Mouse (Mus musculus): ENCODE measurements around the gene Rtn3. TPM values are rescaled to one million over a fixed set of nuclear protein-coding genes. Genes with fewer than 3 reads are reported as not detected.

Gene Rtn3
- 213 and 238 TPM in 2 replicates for polyA plus RNA-seq (2012; rRNA removed)

DNA sequence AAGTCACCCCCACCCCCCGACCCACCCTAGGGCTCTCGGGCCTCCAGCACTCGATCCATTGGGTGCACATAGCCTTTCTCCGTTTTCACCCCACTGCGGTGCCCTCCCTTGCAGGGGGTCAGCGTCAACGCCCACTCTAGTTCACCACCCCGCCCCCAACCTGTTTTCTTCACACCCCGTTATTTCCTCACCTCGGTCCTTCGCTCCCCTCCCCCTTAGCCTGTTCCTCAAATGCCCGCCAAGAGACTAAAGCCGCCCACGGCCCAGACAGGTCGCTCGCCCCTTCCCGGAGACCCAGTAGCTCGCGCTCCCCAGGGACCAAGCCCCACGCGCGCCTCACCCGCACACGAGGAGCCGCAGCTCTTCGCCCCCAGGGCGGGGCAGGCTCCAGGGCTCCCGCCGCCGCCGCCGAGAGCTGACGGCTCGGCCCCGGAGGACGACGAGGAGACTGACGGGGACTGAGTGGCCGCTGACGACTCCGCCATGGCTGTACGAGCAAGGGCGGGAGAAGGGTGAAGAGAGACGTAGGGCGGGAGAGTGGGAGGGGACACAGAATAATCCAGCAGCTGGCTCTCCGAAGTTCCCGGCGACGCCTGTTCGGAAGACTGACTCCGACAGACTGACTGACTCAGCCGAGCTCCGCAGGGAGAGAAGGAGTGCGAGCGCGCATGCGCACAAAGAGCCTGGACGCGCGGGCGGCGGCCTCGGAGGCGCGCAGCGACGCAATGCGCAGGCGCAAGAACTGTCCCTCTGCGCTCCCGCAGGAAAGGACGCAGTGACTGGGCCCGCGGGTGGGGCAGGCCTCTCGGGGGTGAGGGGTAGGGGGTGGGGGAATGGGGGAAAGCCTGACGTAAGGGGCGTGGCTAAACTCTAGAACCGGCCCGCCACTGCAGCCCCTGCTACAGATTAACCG is at the start of gene Rtn3:
Gene Rtn3, minus strand, starts transcription at position 683 of the 913 bp plus-strand sequence.

DNA sequence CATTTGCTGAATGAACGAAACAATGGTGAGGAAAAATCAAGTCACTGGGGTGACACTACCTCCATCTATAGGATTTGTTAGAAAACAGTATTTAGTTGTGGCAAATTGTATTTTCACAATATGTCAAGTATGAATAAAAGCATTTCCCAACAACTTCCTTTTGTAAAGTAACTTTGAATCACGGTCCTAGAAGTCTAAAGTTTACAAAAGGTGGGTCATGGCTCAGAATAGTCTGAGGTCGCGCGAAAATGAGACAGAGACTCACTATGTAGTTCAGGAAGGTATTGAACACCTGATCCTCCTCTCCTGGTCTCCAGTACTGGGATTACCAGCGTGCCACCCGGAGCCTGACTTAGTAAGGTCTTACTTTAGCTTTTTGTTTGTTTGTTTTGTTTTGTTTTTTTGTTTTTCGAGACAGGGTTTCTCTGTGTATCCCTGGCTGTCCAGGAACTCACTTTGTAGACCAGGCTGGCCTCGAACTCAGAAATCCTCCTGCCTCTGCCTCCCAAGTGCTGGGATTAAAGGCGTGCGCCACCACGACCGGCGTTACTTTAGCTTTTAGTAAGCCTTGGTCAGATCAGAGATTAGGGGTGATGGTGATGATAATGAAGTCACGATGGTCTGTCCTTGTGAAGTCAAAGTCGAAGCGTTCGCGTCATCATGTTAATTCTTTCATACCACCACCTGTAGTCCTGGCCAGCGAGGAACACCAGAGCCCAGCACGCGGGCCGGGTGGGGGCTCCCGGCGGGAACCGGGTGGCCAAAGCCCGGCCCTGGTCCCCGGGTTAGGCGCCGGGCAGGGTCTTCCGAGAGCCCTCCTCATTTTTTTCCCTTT is 10.5 kb upstream of the Rtn3 start, which contains the start of gene Atl3:
Gene Atl3, plus strand, starts transcription at position 689 of the 835 bp plus-strand sequence.

DNA sequence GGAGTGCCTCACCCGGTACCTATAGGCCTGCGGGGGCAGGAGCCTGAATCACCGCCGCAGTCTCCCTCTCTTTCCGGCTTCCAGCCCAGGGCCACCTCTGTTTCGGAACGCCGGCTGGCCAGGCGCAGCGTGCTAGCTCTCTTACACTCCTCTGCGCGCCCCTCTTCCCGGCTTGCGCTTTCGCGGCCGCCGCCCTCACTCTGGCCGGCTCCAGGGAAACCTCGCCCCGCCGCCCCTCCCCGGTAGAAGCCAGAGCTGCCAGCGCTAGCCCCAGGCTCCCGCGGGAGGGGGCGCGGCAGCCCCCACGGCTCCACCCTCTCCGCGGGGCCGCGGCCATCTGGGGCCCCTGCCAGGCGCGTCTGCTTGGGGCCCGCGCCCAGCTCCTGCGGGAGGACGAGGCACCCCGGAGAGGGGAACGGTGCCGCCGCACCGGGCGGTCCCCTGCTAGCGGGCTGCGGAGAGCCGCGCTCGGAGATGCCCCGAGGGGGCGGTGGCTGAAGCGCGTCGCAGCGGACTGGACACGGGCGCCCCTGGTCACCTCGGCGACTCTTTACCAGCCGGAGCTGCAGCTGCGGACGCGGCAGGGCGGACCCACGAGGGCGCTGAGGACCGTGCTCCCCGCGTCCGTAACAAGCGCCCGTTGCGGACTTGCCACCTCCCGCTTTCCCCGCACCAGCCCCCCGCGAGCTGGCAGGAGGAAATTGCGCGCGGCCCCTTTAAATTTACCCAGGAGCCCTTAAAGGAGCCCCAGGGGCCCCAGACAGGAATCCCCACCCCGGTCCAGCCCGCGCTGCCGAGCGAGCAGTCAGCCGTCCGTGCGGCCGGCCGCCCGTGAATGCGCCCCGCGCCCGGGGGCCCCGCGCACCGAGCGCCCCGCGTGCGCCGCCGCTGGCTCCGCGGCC is 66.0 kb downstream of the Rtn3 start, which contains the start of gene 2700081O15Rik:
Gene 2700081O15Rik, plus strand, starts transcription at position 792 of the 902 bp plus-strand sequence.

DNA sequence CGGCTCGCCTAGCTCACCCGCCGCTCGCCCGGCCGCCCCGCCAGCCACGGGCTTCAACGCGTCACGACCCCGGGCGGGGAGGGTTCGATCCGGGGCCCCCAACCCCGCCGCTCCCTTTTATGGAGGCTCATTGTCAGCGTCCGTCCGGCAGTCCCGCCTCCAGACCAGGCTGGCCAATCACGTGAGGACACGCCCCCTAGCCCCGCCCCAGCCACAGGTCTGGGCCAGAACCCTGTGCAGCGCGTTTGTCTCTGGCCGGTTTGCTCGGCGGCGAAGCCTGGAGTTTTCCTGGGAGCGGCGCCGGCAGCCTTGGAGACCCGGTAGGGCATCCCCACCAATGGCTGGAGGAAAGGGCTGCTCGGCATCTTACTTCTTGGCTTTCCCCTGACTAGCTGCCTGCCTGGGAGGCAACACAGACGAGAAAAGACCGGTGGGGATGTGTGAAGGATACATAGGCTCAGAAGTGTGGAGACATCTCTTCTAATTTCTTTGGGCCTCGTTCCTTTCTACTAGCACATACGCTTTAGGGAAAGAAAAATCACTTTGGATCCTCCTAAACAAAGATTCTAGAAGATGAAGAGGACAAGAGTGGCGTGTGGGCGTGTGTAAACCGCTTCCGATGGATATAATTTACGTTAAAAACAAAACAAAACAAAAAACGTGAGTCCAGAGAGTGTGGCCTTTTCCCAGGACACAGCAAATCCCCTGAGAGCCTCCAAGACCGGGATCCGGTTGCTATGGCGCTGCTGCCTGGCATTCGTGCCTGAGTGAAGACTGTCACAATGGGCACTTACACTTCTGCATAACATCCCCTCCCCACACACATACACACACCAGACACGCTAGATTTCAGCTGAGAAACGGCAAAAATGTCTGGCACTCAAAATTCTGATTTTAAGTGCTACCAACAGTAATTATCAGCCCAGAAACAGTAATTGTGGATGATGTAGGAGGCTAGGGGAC is 99.9 kb downstream of the Rtn3 start, which contains the start of gene Spindoc:
Gene Spindoc, minus strand, starts transcription at position 92 of the 963 bp plus-strand sequence.

Other genes with a start within 250 kb of the Rtn3 start
- 60.6 and 70.4 TPM in 2 replicates for gene Naa40, start 242.1 kb downstream of the Rtn3 start, polyA plus RNA-seq (2012; rRNA removed)
- gene Rcor2, start 216.0 kb downstream of the Rtn3 start, polyA plus RNA-seq (2012; rRNA removed), result 185 and 285 TPM in 2 replicates
- 66.7 and 67.7 TPM in 2 replicates for gene Mark2, start 141.4 kb downstream of the Rtn3 start, polyA plus RNA-seq (2012; rRNA removed)
- 39.3 and 51.7 TPM in 2 replicates for gene Spindoc, start 100.3 kb downstream of the Rtn3 start, polyA plus RNA-seq (2012; rRNA removed)
- 120 and 143 TPM in 2 replicates for gene 2700081O15Rik, start 65.7 kb downstream of the Rtn3 start, polyA plus RNA-seq (2012; rRNA removed)
- gene Atl3, start 10.8 kb upstream of the Rtn3 start, polyA plus RNA-seq (2012; rRNA removed), result 11.0 and 20.5 TPM in 2 replicates
- 5.5 and 6.0 TPM in 2 replicates for gene Pla2g16, start 74.2 kb upstream of the Rtn3 start, polyA plus RNA-seq (2012; rRNA removed)
- 0.16 and 0.36 TPM in 2 replicates for gene Lgals12, start 123.9 kb upstream of the Rtn3 start, polyA plus RNA-seq (2012; rRNA removed)
- not detected in 2 replicates for gene Hrasls5, start 129.3 kb upstream of the Rtn3 start, polyA plus RNA-seq (2012; rRNA removed)
- not detected in 2 replicates for gene Slc22a19, start 228.0 kb upstream of the Rtn3 start, polyA plus RNA-seq (2012; rRNA removed)

Data from central nervous system, embryonic 11.5 days (tissue).